Mouse (Mus musculus) layer of hippocampus, adult 9-10 months (tissue): Measurements from ENCODE around the gene Serpina10.
"Not testable (repeated sequence)": the region's sequence is repeated elsewhere in the genome, so short reads cannot be mapped to it uniquely, and the experiment has no call there.

Experiments
- DNase-seq: peaks from one replicate; pipeline ENCODE4 v3.0.0; 2022; ENCODE audit warnings: low spot score

Gene Serpina10

GRCm38 (mm10) chr12:103631203-103631612, at the start of gene Serpina10:
Gene Serpina10, minus strand, starts transcription at chr12:103631444.
- no peak for DNase-seq

DNA sequence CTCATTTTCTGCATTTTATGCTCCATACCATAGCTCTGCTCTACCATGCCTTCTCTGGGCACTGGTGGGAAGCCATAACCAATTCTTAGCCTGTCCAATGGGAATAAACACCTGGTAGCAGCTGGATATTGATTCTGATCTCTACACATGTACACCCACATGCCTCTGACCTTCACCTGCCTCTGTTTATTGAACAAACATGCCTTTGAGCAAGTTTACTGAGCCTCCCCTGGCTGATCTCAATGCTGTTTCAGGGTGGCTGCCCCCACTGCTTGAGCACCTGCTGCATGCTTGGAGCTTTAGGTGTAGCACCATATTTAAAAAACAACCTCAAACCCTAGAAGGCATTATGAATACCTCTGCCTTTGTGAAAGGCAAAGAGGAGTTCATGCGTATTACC, 48.6 kb upstream of the Serpina10 start:
- DNase-seq = not testable (repeated sequence)

GRCm38 (mm10) chr12:103676039-103676438, 44.8 kb upstream of the Serpina10 start, which contains the start of gene Serpina16:
Gene Serpina16, minus strand, starts transcription at chr12:103676139.
- DNase-seq = no peak

GRCm38 (mm10) chr12:103673179-103673578, 41.9 kb upstream of the Serpina10 start:
- no peak for DNase-seq

GRCm38 (mm10) chr12:103671483-103671882, 40.2 kb upstream of the Serpina10 start:
- DNase-seq = no peak

- DNase-seq = no peak
Observed at GRCm38 (mm10) chr12:103670964-103671363, 39.7 kb upstream of the Serpina10 start.

DNA sequence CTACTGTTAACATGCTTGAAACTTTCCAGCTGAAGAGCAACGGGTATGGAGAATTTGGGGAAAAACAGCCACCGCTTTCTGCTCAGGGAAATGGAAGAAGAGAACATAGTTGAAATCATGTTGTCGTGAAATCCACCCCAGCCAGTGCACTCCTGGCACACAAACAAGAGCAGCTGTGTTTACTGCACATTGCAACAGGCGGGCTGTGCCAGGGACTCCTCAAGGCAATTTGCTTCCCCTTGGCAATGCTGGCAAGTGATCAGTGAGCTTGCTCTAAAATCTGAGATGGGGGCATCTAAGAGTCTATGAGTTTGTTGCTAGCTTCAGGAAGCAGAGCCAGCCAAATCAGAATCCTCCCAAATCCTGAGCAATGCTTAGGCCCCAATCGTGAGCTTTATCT, 39.1 kb upstream of the Serpina10 start:
- DNase-seq = peak; percentile 9

DNA sequence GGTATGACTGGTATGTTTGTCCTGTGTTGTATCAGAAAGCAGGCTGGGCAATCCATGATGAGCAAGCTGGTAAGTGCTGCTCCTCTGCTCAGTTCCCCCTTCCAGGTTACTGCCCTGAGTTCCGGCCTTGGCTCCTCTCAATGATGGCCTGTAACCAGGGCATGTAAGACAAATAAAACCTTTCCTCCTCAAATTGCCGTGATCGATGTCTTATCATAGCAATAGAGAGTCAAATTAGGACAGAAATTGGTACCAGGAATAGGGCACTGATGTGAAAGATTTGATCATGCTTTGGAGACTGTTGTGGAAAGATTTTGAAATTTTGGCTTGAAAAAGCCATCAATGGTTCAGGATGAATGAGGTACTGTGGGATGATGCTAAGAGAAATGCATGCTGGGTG, 34.0 kb upstream of the Serpina10 start:
- DNase-seq = no peak

DNA sequence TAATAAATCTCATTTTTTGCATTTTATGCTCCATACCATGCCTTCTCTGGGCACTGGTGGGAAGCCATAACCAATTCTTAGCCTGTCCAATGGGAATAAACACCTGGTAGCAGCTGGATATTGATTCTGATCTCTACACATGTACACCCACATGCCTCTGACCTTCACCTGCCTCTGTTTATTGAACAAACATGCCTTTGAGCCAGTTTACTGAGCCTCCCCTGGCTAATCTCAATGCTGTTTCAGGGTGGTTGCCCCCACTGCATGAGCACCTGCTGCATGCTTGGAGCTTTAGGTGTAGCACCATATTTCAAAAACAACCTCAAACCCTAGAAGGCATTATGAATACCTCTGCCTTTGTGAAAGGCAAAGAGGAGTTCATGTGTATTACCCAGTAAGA, 30.8 kb upstream of the Serpina10 start:
- not testable (repeated sequence) for DNase-seq

DNA sequence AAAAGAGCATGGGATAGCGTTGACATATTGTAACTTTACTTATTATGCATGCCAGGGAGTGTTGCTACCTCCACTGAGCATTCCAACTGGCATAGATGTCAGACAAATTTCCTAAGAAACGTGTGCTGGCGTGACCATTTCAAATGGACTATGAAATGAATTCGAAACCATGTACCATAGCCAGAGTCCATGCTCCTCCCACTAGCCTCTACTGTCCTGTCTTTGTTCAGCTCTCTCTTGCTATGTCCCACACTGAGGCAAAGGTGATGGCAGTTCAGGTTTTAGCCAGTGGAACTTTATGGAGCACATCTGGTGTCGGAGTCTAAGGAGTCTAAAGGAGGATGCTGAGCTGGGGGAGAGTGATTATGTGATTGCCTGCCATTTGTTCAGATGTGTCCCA, 28.8 kb upstream of the Serpina10 start:
- DNase-seq = no peak

DNA sequence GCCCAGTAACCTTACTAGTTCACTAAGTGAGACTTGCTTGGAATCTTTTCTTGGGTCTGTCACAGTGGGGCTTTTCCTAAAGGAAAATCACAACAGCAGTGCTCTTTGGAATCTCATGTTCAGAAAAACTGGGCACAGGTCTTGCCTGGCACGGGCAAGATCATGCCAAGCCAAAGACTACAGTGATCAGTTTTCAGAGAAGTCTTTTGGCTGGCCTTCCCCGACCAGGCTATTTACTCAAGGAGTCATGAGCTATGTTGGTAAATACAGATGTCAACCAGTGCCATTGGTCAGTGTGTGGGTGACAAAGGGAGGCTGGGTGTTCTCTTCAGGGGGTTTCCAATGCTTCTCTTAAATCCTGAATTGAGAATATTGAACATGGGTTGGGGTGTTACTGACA, 27.9 kb upstream of the Serpina10 start:
- no peak for DNase-seq

- DNase-seq = no peak
Observed at GRCm38 (mm10) chr12:103657991-103658390, 26.7 kb upstream of the Serpina10 start.

GRCm38 (mm10) chr12:103656848-103657626, 25.8 kb upstream of the Serpina10 start, which contains the start of gene Serpina6:
Gene Serpina6, minus strand, starts transcription at chr12:103657212.
- DNase-seq = no peak

DNA sequence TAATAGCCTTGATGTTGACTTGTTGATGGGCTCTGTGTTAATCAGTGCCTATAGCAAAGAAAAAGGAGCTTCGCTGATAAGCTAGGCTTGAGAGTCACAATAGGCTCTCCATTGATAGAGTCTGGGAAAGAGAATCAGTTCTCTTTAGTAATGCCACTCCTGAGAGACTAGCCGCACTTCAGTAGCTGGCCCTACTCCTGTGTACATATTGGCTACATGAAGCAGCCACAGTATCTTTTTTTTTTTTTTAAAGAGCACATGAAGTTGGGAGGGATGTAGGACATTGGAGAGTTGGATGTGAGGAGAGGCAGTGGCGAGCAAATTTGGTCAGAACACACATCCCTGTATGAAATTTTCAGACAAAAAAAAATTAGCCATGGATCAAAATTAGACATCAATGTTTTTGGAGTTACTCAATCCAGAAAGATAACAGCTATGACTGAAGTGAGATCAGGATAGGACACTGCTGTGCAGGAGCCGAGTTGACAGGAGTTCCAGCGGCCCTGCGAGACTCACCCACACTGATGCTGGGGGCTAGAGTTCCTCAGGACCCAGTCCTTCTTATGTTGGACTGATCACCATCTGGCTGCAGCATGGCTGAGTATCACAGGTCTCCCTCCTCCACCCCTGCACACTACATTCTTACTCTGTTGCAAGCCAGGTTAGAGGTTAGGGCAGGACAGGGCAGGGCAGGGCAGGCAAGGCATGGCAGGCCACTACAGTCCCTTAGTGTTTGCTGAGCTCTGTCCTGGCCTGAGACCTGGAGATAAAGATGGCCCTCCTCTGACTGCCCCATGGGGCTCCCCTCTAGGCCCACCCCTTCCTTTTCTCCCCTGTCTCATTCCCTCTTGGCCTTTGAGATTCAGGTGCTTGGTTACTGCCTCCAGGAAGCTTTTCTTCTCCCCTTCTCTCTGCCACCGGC, 24.1 kb upstream of the Serpina10 start:
- no peak for DNase-seq

GRCm38 (mm10) chr12:103653836-103654235, 22.6 kb upstream of the Serpina10 start:
- no peak for DNase-seq

DNA sequence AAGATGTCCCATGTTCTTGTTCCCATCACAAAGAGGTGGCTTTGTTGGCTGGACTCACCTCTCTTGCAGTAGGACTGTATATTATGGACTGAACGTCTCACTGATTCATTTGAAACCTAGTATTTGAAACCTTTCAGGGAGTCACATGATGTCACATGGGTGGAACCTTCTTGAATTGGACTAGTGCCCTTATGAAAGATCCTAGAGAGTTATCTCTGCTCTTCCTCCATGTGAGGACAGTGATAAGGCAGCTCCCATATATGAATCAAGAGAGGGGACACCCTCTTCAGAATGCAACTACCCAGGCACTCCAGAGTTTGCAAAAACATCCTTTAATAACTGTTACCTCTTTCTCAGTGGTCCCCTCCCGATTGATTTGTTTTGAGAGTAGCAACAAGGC, 15.1 kb upstream of the Serpina10 start:
- no peak for DNase-seq

GRCm38 (mm10) chr12:103644601-103645000, 13.4 kb upstream of the Serpina10 start:
- DNase-seq = no peak

DNA sequence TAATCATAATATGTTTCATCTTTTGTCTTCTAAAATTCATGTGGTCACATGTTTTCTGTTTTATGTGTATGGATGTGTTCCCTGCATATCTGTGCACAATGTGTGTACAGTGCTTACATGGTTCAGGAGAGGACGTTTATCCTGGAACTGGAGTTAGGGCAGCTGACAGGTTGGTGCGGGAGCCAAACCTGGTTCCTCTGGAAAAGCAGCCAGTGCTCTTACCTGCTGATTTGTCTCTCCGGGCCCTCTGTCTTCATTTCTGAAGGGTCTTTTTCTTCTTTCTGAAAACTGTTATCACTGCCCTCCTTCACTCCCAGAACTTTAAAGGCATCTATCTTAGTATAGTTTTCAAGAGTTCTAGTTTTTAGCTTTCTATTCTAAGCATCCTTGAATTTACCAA, 12.6 kb upstream of the Serpina10 start:
- DNase-seq = no peak

GRCm38 (mm10) chr12:103643336-103643735, 12.1 kb upstream of the Serpina10 start:
- peak; percentile 91 for DNase-seq

- DNase-seq = no peak
Observed at GRCm38 (mm10) chr12:103635846-103636245, 4.6 kb upstream of the Serpina10 start.

GRCm38 (mm10) chr12:103634430-103634829, 3.2 kb upstream of the Serpina10 start:
- DNase-seq = peak; percentile 12

- DNase-seq = no peak
Observed at GRCm38 (mm10) chr12:103616860-103617261, 14.4 kb downstream of the Serpina10 start.

DNA sequence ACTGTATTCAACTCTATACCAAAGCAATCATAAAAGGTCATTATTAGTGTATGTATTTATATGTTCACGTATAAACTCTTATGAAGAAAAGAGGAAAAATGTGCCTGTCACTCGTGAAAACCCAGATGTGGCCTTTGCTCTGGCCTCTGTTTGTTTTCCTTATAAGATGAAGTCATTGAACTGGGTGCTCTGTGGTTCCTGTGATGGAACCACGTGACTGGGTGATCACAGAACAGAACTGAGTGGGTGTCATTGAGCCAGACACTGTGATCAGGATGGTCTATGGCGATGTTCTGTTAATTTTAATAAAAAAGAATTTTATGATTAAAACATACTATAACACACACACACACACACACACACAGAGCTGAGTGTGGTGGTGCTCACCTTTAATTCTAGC, 15.5 kb downstream of the Serpina10 start:
- no peak for DNase-seq
